Mouse (Mus musculus): ENCODE data around the gene Ralgps2.

GRCm38 (mm10) chr1:156838695-156839094, 100.7 kb downstream of the Ralgps2 start:
- TF ChIP-seq CTCF (IDR thresholded peaks at IDR 0.05; ENCODE audit: borderline replicate concordance, extremely low read depth, insufficient read depth, insufficient read length), result no peak
- TF ChIP-seq POLR2A (IDR thresholded peaks at IDR 0.05; ENCODE audit: borderline replicate concordance, extremely low read depth, insufficient read depth, insufficient read length, poor library complexity, severe bottlenecking), result no peak

Measured in brain, embryonic 14.5 days (tissue).